Mouse (Mus musculus): ENCODE data around the gene Ppp1r7. TPM values are rescaled to one million over a fixed set of nuclear protein-coding genes. Genes with fewer than 3 reads are reported as not detected.

The Ppp1r7 gene
- polyA plus RNA-seq, 1 experiment from 2014 or later, result 61.1 TPM

GRCm38 (mm10) chr1:93388906-93389305 is 46.3 kb downstream of the Ppp1r7 start:
- no peak for ATAC-seq
- H3K9ac ChIP-seq (replicated peaks; ENCODE audit: low read depth, low read length), result no peak overlapping the region
- H3K9me3 ChIP-seq (ENCODE audit: control insufficient read depth, low read length), result no peaks in the 10 kb centered on the region
- no peaks in the 10 kb centered on the region for H3K36me3 ChIP-seq (ENCODE audit: control insufficient read depth, insufficient read depth)
- 72% methylated on average over 2 of the region's 2 CpGs for WGBS
- H3K4me1 ChIP-seq (replicated peaks; ENCODE audit: control insufficient read depth, insufficient read depth, low read length), result no peaks in the 10 kb centered on the region
- H3K27ac ChIP-seq (ENCODE audit: low read length), result no peak overlapping the region
- no peaks in the 10 kb centered on the region for H3K27me3 ChIP-seq (replicated peaks; ENCODE audit: control insufficient read depth, insufficient read depth, low read length)
- no peak overlapping the region for H3K4me3 ChIP-seq (replicated peaks; ENCODE audit: low read length)
- no peak overlapping the region for H3K4me2 ChIP-seq (ENCODE audit: low read length)

DNA sequence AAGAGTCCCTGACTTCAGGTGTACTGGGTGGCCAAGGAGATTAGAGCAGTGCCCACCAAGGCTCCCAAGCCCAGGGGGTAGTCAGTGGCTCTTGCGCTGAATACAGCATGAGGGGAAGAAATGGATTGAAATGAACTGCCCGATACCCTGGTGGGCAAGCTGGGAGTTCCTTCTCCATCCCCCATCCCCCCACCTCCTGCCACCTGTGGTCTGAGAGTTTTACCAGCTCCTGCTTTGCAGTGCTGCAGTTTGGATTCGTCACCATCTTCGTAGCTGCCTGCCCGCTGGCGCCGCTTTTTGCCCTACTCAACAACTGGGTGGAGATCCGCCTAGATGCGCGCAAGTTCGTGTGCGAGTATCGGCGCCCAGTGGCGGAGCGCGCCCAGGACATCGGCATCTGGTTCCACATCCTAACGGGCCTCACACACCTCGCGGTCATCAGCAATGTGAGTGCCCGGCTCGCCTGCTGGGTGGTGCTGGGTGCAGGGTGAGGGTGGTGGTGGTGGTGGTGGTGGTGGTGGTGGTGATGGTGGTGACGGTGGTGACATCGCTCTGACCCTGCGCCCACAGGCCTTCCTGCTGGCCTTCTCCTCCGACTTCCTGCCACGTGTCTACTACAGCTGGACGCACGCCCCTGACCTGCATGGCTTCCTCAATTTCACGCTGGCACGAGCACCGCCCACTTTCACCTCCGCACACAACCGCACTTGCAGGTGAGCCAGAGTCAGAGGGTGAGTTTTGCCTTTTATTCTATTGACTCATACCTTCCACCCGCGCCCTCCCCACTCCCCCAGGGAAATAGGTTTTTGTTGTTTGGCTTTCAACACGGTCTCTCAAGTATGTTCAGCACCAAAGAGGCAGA is 58.8 kb downstream of the Ppp1r7 start:
- H3K9me3 ChIP-seq (ENCODE audit: control insufficient read depth, low read length), result no peaks in the 10 kb centered on the region
- H3K36me3 ChIP-seq (ENCODE audit: control insufficient read depth, insufficient read depth), result no peaks in the 10 kb centered on the region
- H3K4me2 ChIP-seq (ENCODE audit: low read length), result 0 out of 2 replicates have a peak overlapping the region, but pooled peaks have one; percentile 4
- WGBS, result 29% methylated on average over 37 of the region's 38 CpGs
- H3K27ac ChIP-seq (ENCODE audit: low read length), result no peak overlapping the region
- no peaks in the 10 kb centered on the region for H3K4me1 ChIP-seq (replicated peaks; ENCODE audit: control insufficient read depth, insufficient read depth, low read length)
- no peak overlapping the region for H3K9ac ChIP-seq (replicated peaks; ENCODE audit: low read depth, low read length)
- H3K4me3 ChIP-seq (replicated peaks; ENCODE audit: low read length), result no peak overlapping the region
- no peak for ATAC-seq
- no peaks in the 10 kb centered on the region for H3K27me3 ChIP-seq (replicated peaks; ENCODE audit: control insufficient read depth, insufficient read depth, low read length)

- no peak for ATAC-seq
- Histone ChIP-seq H3K4me3 (replicated peaks; ENCODE audit: low read length) (no peak overlapping the region), H3K36me3 (ENCODE audit: control insufficient read depth, insufficient read depth) (peaks cover 7% of the 10 kb centered on the region; the same call in 1 of the 2 replicates), H3K9me3 (ENCODE audit: control insufficient read depth, low read length) (no peaks in the 10 kb centered on the region), H3K27me3 (replicated peaks; ENCODE audit: control insufficient read depth, insufficient read depth, low read length) (no peaks in the 10 kb centered on the region), H3K4me2 (ENCODE audit: low read length) (no peak overlapping the region), H3K4me1 (replicated peaks; ENCODE audit: control insufficient read depth, insufficient read depth, low read length) (no peaks in the 10 kb centered on the region), H3K27ac (ENCODE audit: low read length) (no peak overlapping the region), H3K9ac (replicated peaks; ENCODE audit: low read depth, low read length) (no peak overlapping the region)
- 90% methylated on average over 4 of the region's 4 CpGs for WGBS
Observed at GRCm38 (mm10) chr1:93403403-93403802, 60.7 kb downstream of the Ppp1r7 start.

Small RNA genes within 50 kb of the gene (microRNA-seq; reads per million reads assigned to microRNA genes)
- gene Mir6345 (not detected), gene Mir6902 (0.62 reads per million)

Other genes starting within 250 kb of the Ppp1r7 start
- gene Kif1a, start 240.9 kb upstream of the Ppp1r7 start, polyA plus RNA-seq (2015; fragmentation: Nextera tagmentation; extraction: Ambion mirVana), result 322 and 396 TPM in 2 replicates
- gene Agxt, start 207.6 kb upstream of the Ppp1r7 start, polyA plus RNA-seq (2015; fragmentation: Nextera tagmentation; extraction: Ambion mirVana), result not detected in 2 replicates
- 0.17 and 0.19 TPM in 2 replicates for gene 2310007B03Rik, start 181.9 kb upstream of the Ppp1r7 start, polyA plus RNA-seq (2015; fragmentation: Nextera tagmentation; extraction: Ambion mirVana)
- gene Crocc2, start 174.1 kb upstream of the Ppp1r7 start, polyA plus RNA-seq (2015; fragmentation: Nextera tagmentation; extraction: Ambion mirVana), result 0.30 and 0.31 TPM in 2 replicates
- 4.2 and 5.5 TPM in 2 replicates for gene Sned1, start 107.0 kb upstream of the Ppp1r7 start, polyA plus RNA-seq (2015; fragmentation: Nextera tagmentation; extraction: Ambion mirVana)
- 34.2 and 38.4 TPM in 2 replicates for gene Mterf4, start 36.9 kb upstream of the Ppp1r7 start, polyA plus RNA-seq (2015; fragmentation: Nextera tagmentation; extraction: Ambion mirVana)
- 9.3 and 9.5 TPM in 2 replicates for gene Pask, start 628 bp downstream of the Ppp1r7 start, polyA plus RNA-seq (2015; fragmentation: Nextera tagmentation; extraction: Ambion mirVana)
- gene Ano7, start 31.1 kb downstream of the Ppp1r7 start, polyA plus RNA-seq (2015; fragmentation: Nextera tagmentation; extraction: Ambion mirVana), result 0.39 TPM in 1 of 2 replicates, not detected in the other
- gene Hdlbp, start 136.0 kb downstream of the Ppp1r7 start, polyA plus RNA-seq (2015; fragmentation: Nextera tagmentation; extraction: Ambion mirVana), result 61.6 and 62.8 TPM in 2 replicates
- 3.9 TPM in 2 replicates for gene Farp2, start 169.2 kb downstream of the Ppp1r7 start, polyA plus RNA-seq (2015; fragmentation: Nextera tagmentation; extraction: Ambion mirVana)